Mouse (Mus musculus): ENCODE results near the gene Sdk2. TPM values are rescaled to one million over a fixed set of nuclear protein-coding genes. Genes with fewer than 3 reads are reported as not detected.

Sdk2 gene
- polyA plus RNA-seq, 1 experiment from 2014 or later = 1.9 TPM

- 79% methylated on average over 6 of the region's 6 CpGs for WGBS
- peaks cover 95% of the 10 kb centered on the region for H3K4me1 ChIP-seq
- no peaks in the 10 kb centered on the region for H3K9me3 ChIP-seq
- H3K27me3 ChIP-seq (replicated peaks; ENCODE audit: low read depth, poor library complexity, severe bottlenecking) = no peaks in the 10 kb centered on the region
- H3K4me3 ChIP-seq = no peak overlapping the region
- no peak overlapping the region; the same call in 1 of the 2 replicates for H3K27ac ChIP-seq (replicated peaks)
- peaks cover 91% of the 10 kb centered on the region for H3K36me3 ChIP-seq (replicated peaks)
- no peak for DNase-seq (ENCODE audit: low spot score)
These were observed 333.0 kb downstream of the Sdk2 start for GRCm38 (mm10) chr11:113733631-113734364.

- WGBS = 91% methylated on average over 10 of the region's 10 CpGs
- Histone ChIP-seq H3K9me3 (no peaks in the 10 kb centered on the region), H3K4me3 (no peak overlapping the region), H3K4me1 (peaks cover 95% of the 10 kb centered on the region), H3K27me3 (replicated peaks; ENCODE audit: low read depth, poor library complexity, severe bottlenecking) (no peaks in the 10 kb centered on the region), H3K27ac (replicated peaks) (no peak overlapping the region), H3K36me3 (replicated peaks) (peaks cover 93% of the 10 kb centered on the region)
- DNase-seq (ENCODE audit: low spot score) = no peak
These were observed 334.8 kb downstream of the Sdk2 start for GRCm38 (mm10) chr11:113731945-113732612.

- Histone ChIP-seq H3K4me1 (peaks cover 92% of the 10 kb centered on the region), H3K27ac (replicated peaks) (no peak overlapping the region)
- 70% methylated on average over 3 of the region's 3 CpGs for WGBS
These were observed 336.0 kb downstream of the Sdk2 start for GRCm38 (mm10) chr11:113730879-113731278.

GRCm38 (mm10) chr11:113729917-113730316 is 336.9 kb downstream of the Sdk2 start:
- no peak overlapping the region for H3K4me3 ChIP-seq
- H3K27ac ChIP-seq (replicated peaks) = 0 out of 2 replicates have a peak overlapping the region, but pooled peaks have one; percentile 27
- H3K27me3 ChIP-seq (replicated peaks; ENCODE audit: low read depth, poor library complexity, severe bottlenecking) = no peaks in the 10 kb centered on the region
- no peak for DNase-seq (ENCODE audit: low spot score)
- no peaks in the 10 kb centered on the region for H3K9me3 ChIP-seq
- 49% methylated on average over 8 of the region's 8 CpGs for WGBS
- peaks cover 94% of the 10 kb centered on the region for H3K36me3 ChIP-seq (replicated peaks)
- H3K4me1 ChIP-seq = peaks cover 92% of the 10 kb centered on the region

More at GRCm38 (mm10) chr11:113730879-113731278, 336.0 kb downstream of the Sdk2 start:
- Histone ChIP-seq H3K36me3 (replicated peaks) (peaks cover 93% of the 10 kb centered on the region), H3K9me3 (no peaks in the 10 kb centered on the region), H3K4me3 (no peak overlapping the region), H3K27me3 (replicated peaks; ENCODE audit: low read depth, poor library complexity, severe bottlenecking) (no peaks in the 10 kb centered on the region)
- DNase-seq (ENCODE audit: low spot score) = no peak

GRCm38 (mm10) chr11:113729239-113729638 is 337.6 kb downstream of the Sdk2 start:
- no peaks in the 10 kb centered on the region for H3K27me3 ChIP-seq (replicated peaks; ENCODE audit: low read depth, poor library complexity, severe bottlenecking)
- H3K9me3 ChIP-seq = no peaks in the 10 kb centered on the region
- no peak overlapping the region for H3K4me3 ChIP-seq
- 76% methylated on average over 21 of the region's 21 CpGs for WGBS
- DNase-seq (ENCODE audit: low spot score) = no peak
- H3K4me1 ChIP-seq = peaks cover 85% of the 10 kb centered on the region
- H3K36me3 ChIP-seq (replicated peaks) = peaks cover 94% of the 10 kb centered on the region
- H3K27ac ChIP-seq (replicated peaks) = no peak overlapping the region

GRCm38 (mm10) chr11:113727992-113728391 is 338.9 kb downstream of the Sdk2 start:
- no peaks in the 10 kb centered on the region for H3K27me3 ChIP-seq (replicated peaks; ENCODE audit: low read depth, poor library complexity, severe bottlenecking)
- WGBS = 45% methylated on average over 6 of the region's 6 CpGs
- peaks cover 94% of the 10 kb centered on the region for H3K36me3 ChIP-seq (replicated peaks)
- no peaks in the 10 kb centered on the region for H3K9me3 ChIP-seq
- peaks cover 72% of the 10 kb centered on the region for H3K4me1 ChIP-seq
- no peak overlapping the region for H3K4me3 ChIP-seq
- no peak overlapping the region; the same call in 1 of the 2 replicates for H3K27ac ChIP-seq (replicated peaks)
- DNase-seq (ENCODE audit: low spot score) = peak; percentile 66

GRCm38 (mm10) chr11:113726994-113727888 is 339.6 kb downstream of the Sdk2 start:
- Histone ChIP-seq H3K27ac (replicated peaks) (peak overlapping the region; percentile 37; the same call in 1 of the 2 replicates), H3K4me1 (peaks cover 68% of the 10 kb centered on the region), H3K36me3 (replicated peaks) (peaks cover 93% of the 10 kb centered on the region), H3K4me3 (no peak overlapping the region), H3K27me3 (replicated peaks; ENCODE audit: low read depth, poor library complexity, severe bottlenecking) (no peaks in the 10 kb centered on the region), H3K9me3 (no peaks in the 10 kb centered on the region)
- 75% methylated on average over 14 of the region's 14 CpGs for WGBS
- DNase-seq (ENCODE audit: low spot score) = no peak
